Mouse (Mus musculus) heart, adult 2 months (tissue): Measurements from ENCODE around the gene Grk5. TPM values are rescaled to one million over a fixed set of nuclear protein-coding genes. Genes with fewer than 3 reads are reported as not detected.
"Not testable (repeated sequence)": the region's sequence is repeated elsewhere in the genome, so short reads cannot be mapped to it uniquely, and the experiment has no call there.

ENCODE experiments used
- DNase-seq, 2 experiments: peaks; one replicate each; pipeline ENCODE4 v3.0.0; 2021
- H3K27ac ChIP-seq: fragments of 200-600 bp; 2 replicates; pipeline ENCODE4 v1.8.1; 2022
- H3K27me3 ChIP-seq: fragments of 200-500 bp; 2 replicates; pipeline ENCODE4 v1.6.1; 2012; ENCODE audit warnings: mild to moderate bottlenecking, low read length, inconsistent platforms, mixed read lengths; ENCODE audit not compliant: control insufficient read depth, insufficient read depth
- H3K36me3 ChIP-seq: fragments of 200-500 bp; 2 replicates; pipeline ENCODE4 v1.6.1; 2012; ENCODE audit warnings: low read length, inconsistent platforms; ENCODE audit not compliant: control insufficient read depth, insufficient read depth
- H3K4me1 ChIP-seq: fragments of 200-500 bp; 2 replicates; pipeline ENCODE4 v1.6.1; 2011; ENCODE audit warnings: low read length; ENCODE audit not compliant: control insufficient read depth, insufficient read depth
- H3K4me3 ChIP-seq: fragments of 200-600 bp; 2 replicates; pipeline ENCODE4 v1.8.1; 2022
- H3K79me2 ChIP-seq: fragments of 200-500 bp; replicated peaks from 2 replicates; pipeline ENCODE4 v1.6.1; 2012; ENCODE audit warnings: mild to moderate bottlenecking, inconsistent platforms, low read length, moderate library complexity, mixed read lengths; ENCODE audit not compliant: control insufficient read depth, insufficient read depth
- H3K9ac ChIP-seq: fragments of 200-500 bp; 2 replicates; pipeline ENCODE4 v1.6.1; 2012; ENCODE audit warnings: low read depth, mild to moderate bottlenecking, control low read depth, inconsistent platforms, low read length, mixed read lengths
- CTCF ChIP-seq: fragments of 200-600 bp; IDR thresholded peaks from 2 replicates; pipeline ENCODE4 v1.8.1; 2022; ENCODE audit warnings: antibody characterized with exemption, mild to moderate bottlenecking, moderate library complexity
- EP300 ChIP-seq: fragments of 200-500 bp; IDR thresholded peaks from 2 replicates; pipeline ENCODE4 v1.6.1; 2011; ENCODE audit warnings: low read depth, low read length, control low read depth; ENCODE audit not compliant: insufficient read depth
- POLR2A ChIP-seq: fragments of 200-500 bp; IDR thresholded peaks from 2 replicates; pipeline ENCODE4 v1.6.1; 2011; ENCODE audit warnings: mild to moderate bottlenecking, low read depth, low read length, control low read depth; ENCODE audit not compliant: insufficient read depth
- WGBS: fragments of 180-500 bp; shearing (Covaris S2); methylation state at CpG from one replicate; pipeline ENCODE4 v1.1.7; 2018; 5-methylcytosine and 5-hydroxymethylcytosine counted together
- intact Hi-C: fragments of 180-260 bp; cut with DNase I; formaldehyde crosslinking; loops from one replicate; pipeline ENCODE4 v1.15.1; 2025
- polyA plus RNA-seq: library from polyadenylated mRNA; depleted of rRNA; stranded (reverse); fragments of >200 nt; gene quantifications from 2 replicates; pipeline ENCODE4 v1.2.3, GENCODE M21; 2012
- total RNA-seq, 2 experiments: library from RNA; stranded (reverse); gene quantifications; 2 replicates each; pipeline ENCODE4 v1.2.3; 2021

The Grk5 gene
- total and polyA plus RNA-seq, 3 experiments: 4.1 to 32.4 (median 25.1) TPM

- WGBS: 41% methylated on average over 3 of the region's 3 CpGs
- peak overlapping the region; percentile 40 for H3K27ac ChIP-seq
- intact Hi-C loops: no loop called here
These were observed 26.3 kb downstream of the Grk5 start for GRCm38 (mm10) chr19:60915862-60916261.

GRCm38 (mm10) chr19:60916869-60917570 lies 27.5 kb downstream of the Grk5 start:
- TF ChIP-seq EP300 (no peak), POLR2A (no peak), CTCF (no peak)
- Histone ChIP-seq H3K36me3 (peaks cover 17% of the 10 kb centered on the region), H3K4me3 (no peak overlapping the region), H3K79me2 (peaks cover 1% of the 10 kb centered on the region; the same call in 1 of the 2 replicates), H3K4me1 (peaks cover 7% of the 10 kb centered on the region), H3K9ac (no peak overlapping the region), H3K27ac (no peak overlapping the region), H3K27me3 (no peaks in the 10 kb centered on the region)
- intact Hi-C loops: no loop called here
- 81% methylated on average over 6 of the region's 6 CpGs for WGBS
- DNase-seq: no peak

More at GRCm38 (mm10) chr19:60915862-60916261, 26.3 kb downstream of the Grk5 start:
- Histone ChIP-seq H3K9ac (no peak overlapping the region), H3K36me3 (peaks cover 20% of the 10 kb centered on the region), H3K79me2 (no peaks in the 10 kb centered on the region), H3K4me1 (peaks cover 9% of the 10 kb centered on the region), H3K4me3 (no peak overlapping the region), H3K27me3 (no peaks in the 10 kb centered on the region)
- TF ChIP-seq EP300 (no peak), CTCF (no peak), POLR2A (no peak)
- DNase-seq: no peak

DNA sequence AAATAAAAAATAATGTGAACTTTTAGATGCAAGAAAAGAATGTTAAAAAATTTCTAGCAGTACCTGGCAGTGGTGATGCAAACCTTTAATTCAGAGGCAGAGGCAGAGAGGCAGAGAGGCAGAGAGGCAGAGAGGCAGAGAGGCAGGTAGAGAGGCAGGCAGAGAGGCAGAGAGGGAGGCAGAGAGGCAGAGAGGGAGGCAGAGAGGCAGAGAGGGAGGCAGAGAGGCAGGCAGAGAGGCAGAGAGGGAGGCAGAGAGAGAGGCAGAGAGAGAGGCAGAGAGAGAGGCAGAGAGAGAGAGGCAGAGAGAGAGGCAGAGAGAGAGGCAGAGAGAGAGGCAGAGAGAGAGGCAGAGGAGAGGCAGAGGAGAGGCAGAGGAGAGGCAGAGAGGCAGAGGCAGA lies 35.0 kb downstream of the Grk5 start:
- H3K9ac ChIP-seq, intact Hi-C loops, H3K4me1 ChIP-seq, H3K79me2 ChIP-seq, H3K27me3 ChIP-seq, H3K27ac ChIP-seq, DNase-seq, H3K36me3 ChIP-seq, H3K4me3 ChIP-seq: not testable (repeated sequence)

GRCm38 (mm10) chr19:60935001-60935400 lies 45.5 kb downstream of the Grk5 start:
- no peak for DNase-seq
- Histone ChIP-seq H3K4me3 (no peak overlapping the region), H3K27ac (peak overlapping the region; percentile 9; the same call in 1 of the 2 replicates), H3K79me2 (0 out of 2 replicates have a peak, but pooled peaks cover 1% of the 10 kb centered on the region), H3K4me1 (peaks cover 13% of the 10 kb centered on the region), H3K9ac (no peak overlapping the region), H3K36me3 (peaks cover 18% of the 10 kb centered on the region), H3K27me3 (no peaks in the 10 kb centered on the region)
- intact Hi-C loops: no loop called here
- no peak for TF ChIP-seq CTCF
- TF ChIP-seq POLR2A: no peak
- no peak for TF ChIP-seq EP300

- peaks cover 4% of the 10 kb centered on the region; the same call in 1 of the 2 replicates for H3K79me2 ChIP-seq
- intact Hi-C loops: no loop called here
- no peak overlapping the region for H3K9ac ChIP-seq
- peaks cover 31% of the 10 kb centered on the region for H3K4me1 ChIP-seq
- peak overlapping the region; percentile 84 for H3K27ac ChIP-seq
- whole genome bisulfite sequencing: 0% methylated on average over 1 of the region's 1 CpGs
- no peak overlapping the region for H3K4me3 ChIP-seq
- TF ChIP-seq POLR2A (peak; percentile 50; the same call in 1 of the 2 replicates), EP300 (peak; percentile 80), CTCF (no peak)
- H3K27me3 ChIP-seq: no peaks in the 10 kb centered on the region
- DNase-seq: peak in 1 of 2 experiments; percentile 77
- peaks cover 35% of the 10 kb centered on the region for H3K36me3 ChIP-seq
These were observed 50.4 kb downstream of the Grk5 start for GRCm38 (mm10) chr19:60939954-60940379.

- TF ChIP-seq POLR2A (no peak), EP300 (no peak), CTCF (no peak)
- no peak overlapping the region for H3K9ac ChIP-seq
- WGBS: 58% methylated on average over 1 of the region's 1 CpGs
- H3K36me3 ChIP-seq: peaks cover 35% of the 10 kb centered on the region
- peak overlapping the region; percentile 84 for H3K27ac ChIP-seq
- intact Hi-C loops: no loop called here
- peaks cover 4% of the 10 kb centered on the region; the same call in 1 of the 2 replicates for H3K79me2 ChIP-seq
- no peaks in the 10 kb centered on the region for H3K27me3 ChIP-seq
- H3K4me3 ChIP-seq: no peak overlapping the region
- H3K4me1 ChIP-seq: peaks cover 33% of the 10 kb centered on the region
- peak in 1 of 2 experiments; percentile 13 for DNase-seq
These were observed 51.3 kb downstream of the Grk5 start for GRCm38 (mm10) chr19:60940866-60941265.
